Mouse (Mus musculus) bone marrow macrophage, adult 2 months (primary cell): ENCODE data around the gene Zfp62. TPM values are rescaled to one million over a fixed set of nuclear protein-coding genes. Genes with fewer than 3 reads are reported as not detected.

Source experiments
- H3K27ac ChIP-seq: 2 replicates; pipeline ENCODE4 v1.5.1; 2012; ENCODE audit warnings: low read depth, low read length; ENCODE audit not compliant: insufficient read depth
- H3K4me1 ChIP-seq: 2 replicates; pipeline ENCODE4 v1.6.1; 2012; ENCODE audit warnings: low read length; ENCODE audit not compliant: control insufficient read depth, insufficient read depth
- H3K4me3 ChIP-seq: 2 replicates; pipeline ENCODE4 v1.5.1; 2012; ENCODE audit warnings: mild to moderate bottlenecking, low read length, moderate library complexity; ENCODE audit not compliant: insufficient read depth
- CTCF ChIP-seq: IDR thresholded peaks from 2 replicates; pipeline ENCODE4 v1.5.1; 2012; ENCODE audit warnings: low read depth, mild to moderate bottlenecking, low read length, moderate library complexity
- POLR2A ChIP-seq: IDR thresholded peaks from 2 replicates; pipeline ENCODE4 v1.6.1; 2012; ENCODE audit warnings: mild to moderate bottlenecking, low read depth, low read length, borderline replicate concordance
- polyA plus RNA-seq: library from polyadenylated mRNA; stranded (reverse); fragments of >200 nt; gene quantifications from 2 replicates; pipeline ENCODE4 v1.2.4, GENCODE M21; 2012; ENCODE audit not compliant: missing spikeins, insufficient read depth, insufficient read length

Zfp62 gene
- polyA plus RNA-seq, 1 experiment: 30.8 TPM

- no peak for TF ChIP-seq POLR2A
- no peak for TF ChIP-seq CTCF
- no peak overlapping the region for H3K4me3 ChIP-seq
- no peak overlapping the region for H3K27ac ChIP-seq
Measured at GRCm38 (mm10) chr11:49259829-49260228, 56.7 kb downstream of the Zfp62 start.

GRCm38 (mm10) chr11:49260598-49261312 is 57.7 kb downstream of the Zfp62 start:
- Histone ChIP-seq H3K4me1 (peaks cover 3% of the 10 kb centered on the region; the same call in 1 of the 2 replicates), H3K4me3 (no peak overlapping the region), H3K27ac (no peak overlapping the region)
- no peak for TF ChIP-seq CTCF
- TF ChIP-seq POLR2A: no peak

More at GRCm38 (mm10) chr11:49259829-49260228, 56.7 kb downstream of the Zfp62 start:
- peaks cover 3% of the 10 kb centered on the region; the same call in 1 of the 2 replicates for H3K4me1 ChIP-seq

GRCm38 (mm10) chr11:49261313-49261855 is 58.3 kb downstream of the Zfp62 start:
- H3K27ac ChIP-seq: no peak overlapping the region
- H3K4me3 ChIP-seq: no peak overlapping the region
- peaks cover 3% of the 10 kb centered on the region; the same call in 1 of the 2 replicates for H3K4me1 ChIP-seq
- no peak for TF ChIP-seq POLR2A
- TF ChIP-seq CTCF: no peak

- Histone ChIP-seq H3K4me3 (no peak overlapping the region), H3K4me1 (no peaks in the 10 kb centered on the region), H3K27ac (no peak overlapping the region)
- TF ChIP-seq POLR2A (no peak), CTCF (no peak)
Measured at GRCm38 (mm10) chr11:49262286-49262685, 59.2 kb downstream of the Zfp62 start.

GRCm38 (mm10) chr11:49263149-49263548 is 60.1 kb downstream of the Zfp62 start:
- Histone ChIP-seq H3K4me3 (no peak overlapping the region), H3K4me1 (no peaks in the 10 kb centered on the region), H3K27ac (no peak overlapping the region)
- TF ChIP-seq POLR2A (no peak), CTCF (no peak)

- TF ChIP-seq POLR2A (no peak), CTCF (no peak)
- no peak overlapping the region for H3K27ac ChIP-seq
- H3K4me3 ChIP-seq: no peak overlapping the region
- no peaks in the 10 kb centered on the region for H3K4me1 ChIP-seq
Measured at GRCm38 (mm10) chr11:49264081-49264480, 61.0 kb downstream of the Zfp62 start.

- Histone ChIP-seq H3K27ac (no peak overlapping the region), H3K4me1 (no peaks in the 10 kb centered on the region), H3K4me3 (no peak overlapping the region)
- TF ChIP-seq CTCF (no peak), POLR2A (no peak)
Measured at GRCm38 (mm10) chr11:49264622-49265021, 61.5 kb downstream of the Zfp62 start.

- Histone ChIP-seq H3K4me1 (no peaks in the 10 kb centered on the region), H3K27ac (no peak overlapping the region), H3K4me3 (no peak overlapping the region)
- TF ChIP-seq CTCF (no peak), POLR2A (no peak)
Measured at GRCm38 (mm10) chr11:49265101-49265500, 62.0 kb downstream of the Zfp62 start.

- TF ChIP-seq POLR2A (no peak), CTCF (no peak)
- H3K4me1 ChIP-seq: no peaks in the 10 kb centered on the region
- H3K27ac ChIP-seq: no peak overlapping the region
- H3K4me3 ChIP-seq: no peak overlapping the region
Measured at GRCm38 (mm10) chr11:49266671-49267070, 63.6 kb downstream of the Zfp62 start.

GRCm38 (mm10) chr11:49267316-49267715 is 64.2 kb downstream of the Zfp62 start:
- no peak for TF ChIP-seq CTCF
- no peak for TF ChIP-seq POLR2A
- Histone ChIP-seq H3K4me1 (no peaks in the 10 kb centered on the region), H3K27ac (no peak overlapping the region), H3K4me3 (no peak overlapping the region)
